Mouse (Mus musculus): ENCODE results near the gene Slu7.

The Slu7 gene

DNA sequence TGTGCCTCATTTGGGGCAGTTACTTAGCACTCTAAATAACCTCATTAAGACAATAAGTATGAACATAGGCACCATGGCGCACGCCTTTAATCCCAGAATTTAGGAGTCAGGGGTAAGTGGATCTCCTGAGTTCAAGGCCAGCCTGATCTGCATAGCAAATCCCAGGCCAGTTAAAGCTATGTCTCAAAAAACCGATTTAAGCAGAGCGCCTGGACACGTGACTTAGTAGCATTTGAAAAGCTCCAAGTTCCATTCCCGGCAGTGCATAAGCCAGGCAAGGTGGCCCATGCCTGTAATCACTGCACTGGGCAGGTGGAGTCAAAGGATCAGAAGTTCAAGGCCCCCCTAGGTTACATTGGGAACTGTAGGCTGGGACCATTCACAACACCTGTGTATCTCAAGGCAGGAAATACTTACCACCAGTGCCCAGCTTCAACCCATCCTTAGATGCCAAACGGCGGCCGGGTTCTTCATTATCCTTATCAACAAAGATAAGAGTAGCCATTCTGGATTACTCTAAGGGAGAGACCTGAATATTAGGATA, 8.3 kb upstream of the Slu7 start:
- DNase-seq, result no peak

DNA sequence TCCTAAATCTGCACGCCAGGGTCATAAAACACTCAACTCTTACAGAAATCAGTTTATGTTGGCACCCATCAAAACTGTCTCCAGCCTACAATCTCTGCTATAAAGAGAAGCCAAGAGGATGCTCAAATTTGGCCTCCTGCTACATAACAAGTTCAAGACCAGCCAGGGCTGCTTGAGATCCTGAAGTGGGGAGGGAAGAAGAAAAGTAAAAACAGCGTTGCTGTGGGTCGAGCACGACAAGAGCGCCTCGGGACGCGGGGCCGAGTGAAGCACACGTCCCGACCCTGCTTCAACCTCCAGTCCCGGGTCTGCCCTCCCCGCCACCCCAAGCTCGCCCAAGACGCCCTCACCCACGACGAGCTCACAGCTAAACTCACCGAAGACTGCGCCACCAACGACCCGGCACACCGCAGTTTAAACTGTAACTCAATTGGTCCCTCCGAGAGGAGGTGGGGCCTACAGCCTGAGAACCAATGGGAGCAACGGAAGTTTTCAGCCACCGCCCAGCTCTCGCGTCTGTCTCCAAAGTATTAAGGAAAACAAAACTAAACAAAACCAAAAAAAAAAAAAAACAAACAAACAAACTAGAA, 7.6 kb upstream of the Slu7 start, which contains the start of gene Pttg1:
Pttg1 (minus strand) TSS at position 428 of the 590 bp plus-strand sequence.
- DNase-seq, result peak; percentile 77 to 82

- DNase-seq, result peak; percentile 11 to 21
These were observed 7.1 kb upstream of the Slu7 start for GRCm38 (mm10) chr11:43426414-43426884.

DNA sequence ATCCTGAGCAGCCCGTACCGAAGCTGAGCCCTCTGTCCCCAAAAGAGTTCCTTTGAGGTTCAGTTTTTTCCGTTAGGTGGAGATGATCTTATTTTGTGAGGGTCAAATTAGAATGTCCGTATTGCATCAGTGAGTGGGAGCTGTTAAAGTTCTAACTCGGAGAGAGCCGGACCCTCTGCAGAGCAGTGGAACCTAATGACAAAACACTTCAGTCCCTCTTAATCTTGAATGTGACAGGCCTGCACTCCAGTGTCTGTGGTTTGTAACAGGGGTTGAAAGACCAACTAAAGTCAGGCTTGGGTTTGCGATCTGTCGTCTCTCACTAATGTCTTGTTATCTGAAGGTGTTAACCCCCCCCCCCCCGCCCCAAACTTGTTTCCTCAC, 472 bp downstream of the Slu7 start:
- no peak for DNase-seq

- no peak for DNase-seq
These were observed 7.6 kb downstream of the Slu7 start for GRCm38 (mm10) chr11:43441121-43441520.

DNA sequence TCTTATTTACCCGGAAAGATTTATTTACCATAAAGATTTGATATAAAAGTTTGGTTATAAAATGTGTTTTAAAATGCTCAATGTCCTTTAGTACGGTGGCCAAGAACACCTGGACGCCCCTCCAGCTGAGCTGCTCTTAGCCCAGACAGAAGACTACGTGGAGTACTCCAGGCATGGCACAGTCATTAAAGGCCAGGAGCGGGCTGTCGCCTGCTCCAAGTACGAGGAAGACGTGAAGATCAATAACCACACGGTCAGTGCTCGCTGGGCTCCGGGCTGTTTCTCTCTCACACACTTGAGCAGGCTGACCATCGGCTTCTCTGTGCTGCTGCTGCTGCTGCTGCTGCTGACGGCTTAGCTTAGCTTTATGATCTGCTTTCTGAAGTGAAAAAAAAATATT, 9.6 kb downstream of the Slu7 start:
- DNase-seq, result no peak

GRCm38 (mm10) chr11:43449916-43450315, 16.4 kb downstream of the Slu7 start:
- no peak for DNase-seq

- no peak for DNase-seq
These were observed 17.8 kb downstream of the Slu7 start for GRCm38 (mm10) chr11:43451322-43451721.

GRCm38 (mm10) chr11:43452266-43452665, 18.7 kb downstream of the Slu7 start:
- no peak for DNase-seq

DNA sequence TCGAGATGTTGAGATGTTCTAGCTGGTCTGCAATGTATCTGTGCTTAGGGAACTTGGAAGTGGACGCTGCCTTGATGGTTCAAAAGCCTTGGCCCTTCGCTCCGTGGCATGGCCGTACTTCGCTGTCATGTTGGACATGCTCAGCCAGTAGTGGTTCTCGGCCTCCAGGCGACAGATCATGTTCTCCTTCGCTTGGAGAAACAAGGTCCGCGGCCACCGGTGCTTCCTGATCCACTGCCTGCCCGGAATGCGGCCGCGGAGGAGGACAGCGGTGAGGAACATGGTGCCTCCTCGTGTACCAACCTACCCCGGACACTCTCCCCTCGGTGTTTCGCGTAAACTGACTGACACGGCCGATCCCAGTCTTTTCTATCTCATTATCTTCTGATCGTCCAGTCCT, 29.7 kb downstream of the Slu7 start:
- DNase-seq, result no peak

- DNase-seq, result no peak
These were observed 36.6 kb downstream of the Slu7 start for GRCm38 (mm10) chr11:43470118-43470517.

- no peak for DNase-seq
These were observed 37.6 kb downstream of the Slu7 start for GRCm38 (mm10) chr11:43470881-43471820.

GRCm38 (mm10) chr11:43473115-43473514, 39.6 kb downstream of the Slu7 start:
- no peak for DNase-seq

DNA sequence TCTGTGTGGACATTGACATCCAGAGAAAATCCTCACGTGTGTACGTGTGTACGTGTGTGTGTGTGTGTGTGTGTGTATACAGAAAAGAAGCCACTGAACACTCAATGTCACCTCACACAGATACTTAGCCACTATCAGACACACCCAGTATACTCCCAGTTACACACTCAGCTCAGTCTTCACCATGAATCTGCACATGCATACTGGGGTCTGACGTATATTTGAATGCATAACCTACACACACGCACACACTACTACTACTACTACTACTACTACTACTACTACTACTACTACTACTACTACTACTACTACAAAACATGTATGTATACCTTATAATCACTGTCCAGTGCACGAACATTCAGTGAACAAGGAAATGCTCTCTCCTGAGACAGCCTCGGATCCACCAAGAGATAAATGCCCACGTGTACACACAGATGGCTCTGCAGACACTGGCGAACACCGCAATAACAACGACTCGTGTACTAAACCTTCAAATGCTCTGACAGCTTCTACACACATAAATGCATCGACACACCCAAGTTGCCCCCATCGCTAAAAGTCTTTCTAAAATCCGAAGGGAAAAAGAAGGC, 40.2 kb downstream of the Slu7 start:
- no peak for DNase-seq

DNA sequence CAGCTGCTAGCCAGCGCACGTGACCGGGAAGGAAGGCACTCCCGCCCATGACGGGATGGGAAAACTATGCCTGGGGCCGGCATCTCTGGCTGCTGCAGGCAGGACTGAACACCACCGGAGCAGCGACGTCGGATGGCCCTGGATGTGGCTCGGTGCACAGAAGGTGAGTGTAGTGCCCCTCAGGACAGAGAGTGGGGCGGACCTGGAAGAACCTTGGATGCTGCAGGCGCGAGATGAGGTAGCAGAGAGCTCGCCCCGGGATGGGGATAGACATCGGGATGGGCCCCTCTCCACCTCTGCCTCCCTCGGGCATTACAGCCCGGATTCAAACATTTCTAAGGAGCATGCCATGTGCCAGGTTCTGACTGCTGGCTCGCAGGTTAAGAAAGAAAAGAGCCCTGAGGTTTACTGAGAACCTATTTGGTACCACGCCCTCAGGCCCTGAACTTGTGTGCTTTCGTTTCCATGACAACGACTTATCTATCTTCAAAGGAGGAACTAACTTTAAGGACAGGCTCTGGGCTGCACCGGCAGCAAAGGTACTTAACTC, 40.8 kb downstream of the Slu7 start, which contains the start of gene C1qtnf2:
C1qtnf2 (plus strand) TSS at position 52 of the 550 bp plus-strand sequence.
- DNase-seq, result peak; percentile 19 to 22

DNA sequence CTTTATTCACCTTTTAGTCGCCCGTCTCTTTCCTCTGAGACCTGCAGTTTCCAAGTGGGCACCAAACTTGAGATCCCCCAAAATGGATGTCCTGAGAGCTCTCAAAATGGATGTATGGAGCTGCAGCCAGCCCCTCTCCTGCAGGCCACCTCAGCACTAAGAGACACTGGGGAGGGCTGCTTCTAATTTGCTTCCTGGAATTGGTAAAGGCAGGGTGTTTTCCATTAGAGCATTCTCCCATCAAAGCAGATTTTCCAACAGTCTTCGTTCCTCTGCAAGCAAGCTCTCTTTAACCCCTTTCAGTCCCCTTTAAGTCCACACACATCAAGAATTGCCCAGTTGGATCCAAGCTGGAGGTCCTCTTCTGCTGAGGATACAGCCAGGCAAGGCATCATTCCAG, 45.8 kb downstream of the Slu7 start:
- DNase-seq, result no peak

DNA sequence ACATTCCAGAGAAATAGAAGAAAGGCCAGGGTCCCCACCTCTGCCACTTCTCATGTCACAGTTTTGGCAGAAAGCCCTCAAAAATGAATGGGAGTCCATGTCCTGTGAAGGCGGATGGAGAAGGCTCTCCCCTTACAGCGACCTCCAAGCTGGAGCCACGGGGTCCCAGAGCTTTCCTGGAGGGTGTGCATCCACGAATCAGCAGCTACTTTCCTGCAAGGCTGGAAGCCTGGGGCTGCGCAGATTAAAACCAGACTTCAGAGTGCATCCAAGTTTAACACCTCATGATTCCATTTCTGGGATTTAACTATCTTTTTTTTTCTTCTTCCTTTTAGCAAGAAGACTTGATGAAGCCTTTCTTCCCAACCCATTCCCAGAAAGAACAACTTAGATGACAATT, 47.0 kb downstream of the Slu7 start:
- DNase-seq, result no peak

DNA sequence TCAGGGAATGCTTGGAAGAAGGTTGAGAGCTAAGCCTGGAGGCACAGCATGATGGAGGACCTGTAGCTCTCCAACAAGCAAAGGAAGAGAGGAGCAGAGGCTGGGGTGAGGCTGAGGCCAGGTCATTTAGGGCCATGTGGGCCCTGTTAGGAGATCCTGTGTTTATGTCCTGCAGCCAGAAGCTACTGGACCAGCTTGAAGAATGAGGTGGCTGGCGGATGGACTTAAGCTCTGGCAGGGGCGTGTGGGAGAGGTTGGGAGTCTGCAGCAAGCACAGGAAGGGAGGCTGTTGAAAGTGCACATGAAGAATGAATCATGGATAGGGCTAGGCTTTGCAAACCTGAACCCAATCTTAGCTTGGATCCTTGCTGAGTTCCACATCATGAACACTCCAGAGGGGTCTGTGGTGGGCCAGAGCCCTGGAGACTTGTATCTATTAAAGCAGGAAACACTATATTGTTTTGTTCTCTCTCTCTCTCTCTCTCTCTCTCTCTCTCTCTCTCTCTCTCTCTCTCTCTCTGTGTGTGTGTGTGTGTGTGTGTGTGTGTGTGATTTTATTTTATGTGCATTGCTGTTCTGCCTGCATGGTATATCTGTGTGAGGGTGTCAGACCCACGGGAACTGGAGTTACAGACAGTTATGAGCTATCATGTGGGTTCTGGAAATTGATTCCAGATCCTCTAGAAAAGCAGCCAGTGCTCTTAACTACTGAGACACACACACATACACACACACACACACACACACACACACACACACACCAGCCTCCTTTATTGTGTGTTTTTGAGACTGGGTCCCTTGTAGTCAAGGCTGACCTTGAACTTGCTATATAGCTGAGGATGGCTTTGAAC, 48.4 kb downstream of the Slu7 start:
- no peak for DNase-seq

DNA sequence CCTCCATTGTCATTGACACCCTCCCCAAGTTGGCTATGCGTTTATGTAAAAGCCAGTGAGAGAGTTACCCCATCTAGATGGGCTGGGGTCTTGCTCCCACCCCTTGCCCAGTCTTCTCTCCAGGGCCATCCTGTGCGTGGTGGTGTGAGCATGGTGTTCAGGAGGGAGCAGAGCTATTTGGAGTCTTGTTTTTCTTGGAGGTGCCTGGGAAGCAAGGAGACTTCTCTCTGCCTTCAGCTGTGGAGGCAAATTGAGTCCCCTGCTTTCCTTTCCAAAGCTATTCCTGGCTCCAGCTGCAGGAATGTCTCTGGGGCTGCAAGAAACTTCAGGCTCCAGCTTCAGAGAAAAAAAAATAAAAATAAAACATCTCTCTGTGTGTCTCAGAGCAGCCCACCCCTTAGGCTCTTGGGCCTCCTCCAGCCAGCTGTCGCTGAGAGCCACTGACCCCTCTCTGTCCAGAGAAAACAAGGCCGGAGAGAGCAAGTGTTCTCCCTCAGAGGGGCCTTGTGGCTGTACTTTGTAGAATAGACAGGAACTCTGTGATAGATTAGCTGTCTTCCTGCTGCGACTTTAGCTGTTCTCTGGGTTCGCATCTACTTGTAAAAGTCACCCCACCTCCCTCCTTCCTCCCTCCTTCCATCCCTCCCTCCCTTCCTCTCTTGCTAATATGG, 49.7 kb downstream of the Slu7 start:
- DNase-seq, result no peak

DNA sequence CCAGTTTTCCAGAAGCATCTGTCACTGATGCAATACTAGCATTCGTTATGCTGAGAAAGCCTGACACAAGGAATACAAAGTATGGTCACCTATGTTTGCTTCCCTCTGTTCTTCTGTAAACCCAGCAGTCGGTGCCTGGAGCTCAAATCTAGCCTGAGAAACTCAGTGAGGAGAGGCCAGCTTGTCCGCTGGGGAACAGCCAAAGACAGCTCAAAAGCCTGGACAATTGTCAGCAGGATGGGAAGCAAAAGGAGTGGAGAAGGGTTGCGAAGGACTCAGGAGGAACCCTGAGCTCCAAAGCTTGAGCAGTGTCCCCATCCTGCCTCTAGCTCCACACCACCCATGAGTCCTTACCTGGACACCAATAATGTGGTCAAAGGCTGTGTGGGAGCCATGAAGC, 50.5 kb downstream of the Slu7 start:
- no peak for DNase-seq

GRCm38 (mm10) chr11:43484652-43485051, 51.1 kb downstream of the Slu7 start:
- DNase-seq, result no peak

- DNase-seq, result no peak
These were observed 52.3 kb downstream of the Slu7 start for GRCm38 (mm10) chr11:43485855-43486254.
